Mouse (Mus musculus) kidney, postnatal 4 days (tissue): Measurements from ENCODE around the gene Atp2a2.

Experiments used
- DNase-seq, 2 experiments: peaks; one replicate each; pipeline ENCODE4 v3.0.0; 2021; ENCODE audit warnings: mixed read lengths in 2 of 2

Gene Atp2a2

DNA sequence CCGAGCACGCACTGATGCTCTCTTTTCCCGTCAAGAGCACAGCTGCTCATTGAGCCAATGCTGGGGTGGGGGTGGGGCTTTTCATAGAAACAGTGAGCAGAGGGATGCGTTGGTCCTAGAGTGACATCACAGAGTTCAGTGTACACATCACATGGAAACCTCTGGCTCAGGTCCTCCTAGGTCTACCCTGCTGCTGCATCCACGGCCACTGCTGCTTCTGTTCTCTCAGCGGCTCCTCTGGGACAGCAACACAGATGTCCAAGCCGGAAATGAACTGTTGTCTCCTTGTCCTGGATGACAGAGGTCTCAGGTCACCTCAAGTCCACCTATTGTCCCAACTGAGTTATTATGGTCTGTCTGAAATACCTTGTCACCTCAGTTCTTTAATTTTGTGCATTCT is 52.1 kb downstream of the Atp2a2 start:
- DNase-seq = no peak

GRCm38 (mm10) chr5:122448869-122449268 is 53.2 kb downstream of the Atp2a2 start:
- no peak for DNase-seq

- DNase-seq = no peak
These were observed 54.2 kb downstream of the Atp2a2 start for GRCm38 (mm10) chr5:122447857-122448256.

GRCm38 (mm10) chr5:122445051-122445610 is 56.9 kb downstream of the Atp2a2 start:
- DNase-seq = no peak

DNA sequence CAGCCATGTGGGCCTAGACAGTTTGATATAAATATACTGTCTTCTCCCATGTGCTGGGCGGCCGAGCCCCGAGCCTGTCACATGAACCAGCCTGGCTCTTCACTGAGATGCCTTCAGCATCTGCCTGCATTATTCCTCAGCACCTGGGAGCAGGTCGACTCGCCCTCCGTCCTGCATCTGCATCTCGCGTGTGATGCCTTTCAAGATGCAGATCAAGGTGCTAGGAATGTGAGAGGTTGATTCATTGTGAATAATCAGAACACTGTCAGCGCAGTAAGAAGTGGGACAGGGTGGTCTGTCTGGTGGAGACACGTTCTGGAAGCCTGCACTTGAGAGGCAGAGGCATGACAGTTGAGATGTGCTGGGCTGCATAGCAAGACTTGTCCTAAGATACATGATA is 57.5 kb downstream of the Atp2a2 start:
- no peak for DNase-seq

DNA sequence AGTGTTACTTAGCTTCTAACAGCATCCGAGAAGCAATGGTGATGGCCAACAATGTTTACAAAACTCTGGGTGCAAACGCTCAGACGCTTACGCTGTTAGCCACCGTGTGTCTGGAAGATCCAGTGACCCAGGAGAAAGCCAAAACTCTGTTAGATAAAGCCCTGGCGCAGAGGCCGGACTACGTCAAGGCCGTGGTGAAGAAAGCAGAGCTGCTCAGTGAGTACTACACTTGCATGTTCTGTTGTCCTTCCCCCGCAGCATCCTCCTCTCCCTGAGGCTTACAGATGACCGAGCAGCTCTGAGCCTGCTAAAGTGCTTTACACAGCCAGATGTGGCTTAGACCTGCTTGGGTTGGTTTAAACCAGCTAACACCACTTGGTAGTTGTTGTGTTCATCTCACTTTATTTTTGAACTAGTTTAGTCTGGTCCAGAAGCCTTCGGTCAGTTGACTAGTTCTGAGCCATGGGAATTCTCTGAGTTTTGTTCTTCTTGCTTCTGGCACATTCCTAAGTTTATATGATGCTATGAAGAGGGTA is 61.9 kb downstream of the Atp2a2 start:
- peak in 1 of 2 experiments; percentile 43 for DNase-seq

DNA sequence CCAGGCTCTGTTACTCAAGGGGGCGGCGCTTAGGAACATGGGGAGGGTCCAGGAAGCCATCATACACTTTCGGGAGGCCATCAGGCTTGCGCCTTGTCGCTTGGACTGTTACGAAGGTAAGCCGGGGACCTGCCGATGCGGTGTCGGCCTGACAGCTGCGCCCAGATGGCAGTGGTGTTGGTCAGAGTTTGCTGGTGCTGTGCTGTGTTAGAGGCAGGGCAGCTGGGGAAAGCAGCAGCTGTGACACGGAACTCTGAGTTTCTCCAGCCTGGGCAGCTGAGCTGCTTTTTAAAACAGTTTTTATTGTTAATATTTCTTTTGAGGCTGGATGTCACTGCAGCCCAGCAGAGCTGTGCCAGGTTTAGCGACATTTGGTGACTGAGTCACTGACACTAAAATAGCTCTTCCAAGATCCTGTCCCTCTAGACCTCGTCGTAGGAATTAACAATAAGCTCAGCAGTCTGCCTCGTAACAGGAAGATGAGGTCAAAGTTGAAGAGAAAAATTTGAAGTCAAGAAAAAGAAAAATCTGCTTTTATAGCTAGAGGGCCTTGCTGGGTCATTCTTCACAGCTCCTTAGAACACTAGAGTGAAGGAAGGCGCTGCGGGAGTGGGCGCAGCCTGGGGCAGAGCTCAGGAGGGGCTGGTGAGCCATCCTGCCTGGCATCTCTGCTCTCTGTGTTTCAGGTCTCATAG is 62.5 kb downstream of the Atp2a2 start:
- peak; percentile 56 to 66 for DNase-seq

- no peak for DNase-seq
These were observed 67.5 kb downstream of the Atp2a2 start for GRCm38 (mm10) chr5:122434541-122434940.

GRCm38 (mm10) chr5:122431221-122431620 is 70.8 kb downstream of the Atp2a2 start:
- DNase-seq = no peak

- no peak for DNase-seq
These were observed 71.8 kb downstream of the Atp2a2 start for GRCm38 (mm10) chr5:122430036-122430775.

GRCm38 (mm10) chr5:122425550-122425949 is 76.5 kb downstream of the Atp2a2 start:
- no peak for DNase-seq

- peak in 1 of 2 experiments; percentile 44 for DNase-seq
These were observed 78.9 kb downstream of the Atp2a2 start for GRCm38 (mm10) chr5:122423083-122423482.

DNA sequence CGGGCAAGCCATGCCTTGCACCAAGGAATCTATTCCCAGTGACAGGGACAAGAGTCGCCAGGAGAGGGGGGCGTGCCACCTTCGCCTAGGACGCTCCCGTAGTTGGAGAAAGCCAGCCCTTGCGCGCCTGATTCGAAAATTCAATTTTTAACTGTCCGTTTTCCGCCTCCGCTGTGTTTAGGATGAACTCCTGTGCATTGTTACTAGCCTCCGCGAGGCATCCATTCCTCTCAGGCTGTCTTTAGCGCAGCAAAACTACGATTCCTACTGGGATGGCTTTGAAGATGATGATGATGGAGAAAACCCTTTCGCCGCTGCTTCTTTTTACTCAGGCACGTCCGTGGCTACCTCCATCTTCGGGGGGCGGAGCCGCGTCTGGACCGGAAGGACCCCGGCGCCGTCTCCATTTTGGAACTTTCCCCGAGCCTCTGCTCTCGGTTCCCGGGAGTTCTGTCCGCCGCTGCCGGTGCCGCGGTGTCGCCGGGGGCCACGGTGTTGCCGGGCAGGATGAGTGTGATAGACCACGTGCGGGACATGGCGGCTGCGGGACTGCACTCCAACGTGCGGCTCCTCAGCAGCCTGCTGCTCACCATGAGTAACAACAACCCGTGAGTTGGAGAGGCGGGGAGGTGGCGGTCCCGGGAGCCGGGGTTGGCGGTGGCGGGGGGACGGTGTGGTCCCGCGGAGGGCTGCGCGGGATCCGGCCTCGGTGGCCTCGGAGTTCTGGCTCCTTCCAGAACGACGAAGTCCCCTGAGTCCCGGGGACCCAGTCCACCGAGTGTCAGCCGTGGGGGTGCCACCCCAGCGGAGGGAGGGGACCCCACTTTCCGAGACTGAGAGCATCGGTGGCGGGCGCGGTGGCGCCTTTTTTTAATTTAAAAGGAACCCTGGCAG is 79.7 kb downstream of the Atp2a2 start:
- DNase-seq = peak; percentile 93 to 95

- DNase-seq = no peak
These were observed 80.6 kb downstream of the Atp2a2 start, which contains the start of gene Anapc7 for GRCm38 (mm10) chr5:122421271-122422068. Gene Anapc7 (plus strand): TSS chr5:122421693.

- peak in 1 of 2 experiments; percentile 59 for DNase-seq
These were observed 81.3 kb downstream of the Atp2a2 start for GRCm38 (mm10) chr5:122420676-122421075.

GRCm38 (mm10) chr5:122415465-122415864 is 86.6 kb downstream of the Atp2a2 start:
- no peak for DNase-seq

- DNase-seq = no peak
These were observed 87.7 kb downstream of the Atp2a2 start for GRCm38 (mm10) chr5:122414351-122414750.

DNA sequence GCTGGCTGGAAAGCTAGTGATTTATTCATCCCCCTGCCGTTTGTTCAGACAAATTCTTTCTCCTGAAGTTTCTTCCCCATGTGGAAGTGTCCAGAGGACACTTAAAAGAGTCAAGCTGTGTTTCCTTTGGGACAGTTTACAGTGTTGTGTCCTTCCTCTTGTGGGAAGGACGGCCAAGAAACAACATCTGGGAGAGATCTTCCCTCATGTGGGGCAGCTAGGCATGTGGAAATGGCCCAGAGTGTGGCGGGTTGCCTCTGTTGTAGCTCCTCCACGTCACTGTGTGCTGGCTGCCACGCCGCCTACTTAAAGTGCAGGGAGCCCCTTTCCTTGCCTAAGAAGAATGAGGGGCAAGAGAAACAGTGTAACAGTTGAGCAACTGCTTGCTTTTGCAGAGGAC is 89.2 kb downstream of the Atp2a2 start:
- peak; percentile 45 to 60 for DNase-seq

DNA sequence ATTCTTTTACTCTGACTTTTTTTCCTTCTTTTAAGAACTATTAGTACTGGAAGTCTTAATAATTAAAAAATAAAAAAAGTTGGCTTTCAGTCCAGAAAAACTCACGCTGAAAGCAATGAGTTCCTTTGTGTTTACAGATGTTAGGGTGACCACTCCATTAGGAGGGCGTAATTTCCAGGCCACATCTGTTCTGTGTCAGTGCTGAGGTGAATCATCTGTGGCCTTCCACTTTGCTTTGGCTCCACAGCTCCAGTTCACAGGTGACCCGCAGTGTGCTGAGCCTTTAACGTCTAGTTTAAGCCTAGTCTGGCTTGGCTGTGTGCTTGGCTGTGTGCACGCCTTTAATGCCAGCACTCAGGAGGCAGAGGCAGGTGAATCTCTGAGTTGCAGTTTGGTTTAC is 90.1 kb downstream of the Atp2a2 start:
- no peak for DNase-seq

- DNase-seq = no peak
These were observed 92.1 kb downstream of the Atp2a2 start for GRCm38 (mm10) chr5:122409692-122410645.
